In genomic region chr5:125203099-125203498, GRCm38 (mm10) we compare ENCODE assay signal across 8 mouse cellular contexts. TPM values are rescaled to one million over a fixed set of nuclear protein-coding genes. Genes with fewer than 3 reads are reported as not detected.
A peak's percentile ranks its signal among the peaks of the same experiment; 100 is the strongest.
DNase-seq lines count a peak whose midpoint lies in the region; ATAC-seq and TF ChIP-seq lines count a peak whose summit lies in the region.

No protein-coding gene starts in this region.

- 35% methylated on average over 7 of the region's 7 CpGs for WGBS in kidney, adult 2 months
- 3% methylated on average over 7 of the region's 7 CpGs for WGBS in hindbrain, embryonic 16.5 days
- 18% methylated on average over 7 of the region's 7 CpGs for WGBS in stomach, embryonic 15.5 days

- H3K9ac ChIP-seq in hindbrain, embryonic 16.5 days (ENCODE audit: low read depth, low read length), result peak overlapping the region; percentile 33
- H3K9ac ChIP-seq in stomach, embryonic 15.5 days, result no peak overlapping the region

- no peaks in the 10 kb centered on the region for H3K27me3 ChIP-seq in kidney, adult 2 months (replicated peaks; ENCODE audit: control insufficient read depth, insufficient read depth, low read length)
- H3K27me3 ChIP-seq in hindbrain, embryonic 16.5 days (replicated peaks; ENCODE audit: control insufficient read depth, insufficient read depth, low read length), result no peaks in the 10 kb centered on the region
- H3K27me3 ChIP-seq in stomach, embryonic 15.5 days (replicated peaks), result no peaks in the 10 kb centered on the region

- ATAC-seq in granulocyte monocyte progenitor cell, adult 5-6 weeks (replicated peaks; ENCODE audit: poor library complexity, severe bottlenecking), result 0 out of 2 replicates have a peak, but pooled peaks have one; percentile 20
- peak; percentile 86 for ATAC-seq in hindbrain, embryonic 16.5 days
- peak; percentile 60 for ATAC-seq in megakaryocyte progenitor cell, adult 5-6 weeks (replicated peaks; ENCODE audit: poor library complexity)
- ATAC-seq in stomach, embryonic 15.5 days (ENCODE audit: insufficient read depth, low FRiP score, low read depth), result 0 out of 2 replicates have a peak, but pooled peaks have one; percentile 21
- ATAC-seq in CD4-positive, CD25-positive, alpha-beta regulatory T cell, adult 4 months, result no peak

- H3K9me3 ChIP-seq in hindbrain, embryonic 16.5 days (ENCODE audit: control insufficient read depth, low read length), result no peaks in the 10 kb centered on the region
- no peaks in the 10 kb centered on the region for H3K9me3 ChIP-seq in stomach, embryonic 15.5 days

- TF ChIP-seq POLR2A in kidney, adult 2 months (IDR thresholded peaks at IDR 0.05; ENCODE audit: low read depth, low read length), result no peak

- no peak overlapping the region for H3K27ac ChIP-seq in kidney, adult 2 months (ENCODE audit: insufficient read depth, low read depth, low read length)
- peak overlapping the region; percentile 80 for H3K27ac ChIP-seq in hindbrain, embryonic 16.5 days (ENCODE audit: low read depth, low read length)
- H3K27ac ChIP-seq in stomach, embryonic 15.5 days, result no peak overlapping the region

- H3K4me1 ChIP-seq in kidney, adult 2 months (ENCODE audit: control insufficient read depth, insufficient read depth, low read length), result no peaks in the 10 kb centered on the region
- peaks cover 17% of the 10 kb centered on the region for H3K4me1 ChIP-seq in hindbrain, embryonic 16.5 days (ENCODE audit: control insufficient read depth, insufficient read depth, low read depth, low read length)
- peaks cover 11% of the 10 kb centered on the region; the same call in 1 of the 2 replicates for H3K4me1 ChIP-seq in stomach, embryonic 15.5 days

- no peak for TF ChIP-seq CTCF in kidney, adult 2 months (conservative IDR thresholded peaks at IDR 0.05; ENCODE audit: insufficient read depth, insufficient read length, low read depth, low read length)

- no peak overlapping the region for H3K4me3 ChIP-seq in kidney, adult 2 months (ENCODE audit: insufficient read depth, low read depth, low read length)
- no peak overlapping the region for H3K4me3 ChIP-seq in hindbrain, embryonic 16.5 days (ENCODE audit: low read length)
- no peak overlapping the region for H3K4me3 ChIP-seq in stomach, embryonic 15.5 days (replicated peaks)

- H3K36me3 ChIP-seq in kidney, adult 2 months (ENCODE audit: control insufficient read depth, insufficient read depth, low read length), result no peaks in the 10 kb centered on the region
- no peaks in the 10 kb centered on the region for H3K36me3 ChIP-seq in hindbrain, embryonic 16.5 days (ENCODE audit: control insufficient read depth, insufficient read depth, low read length)
- no peaks in the 10 kb centered on the region for H3K36me3 ChIP-seq in stomach, embryonic 15.5 days

- peak overlapping the region; percentile 8; the same call in 1 of the 2 replicates for H3K4me2 ChIP-seq in hindbrain, embryonic 16.5 days (ENCODE audit: low read length)
- no peak overlapping the region for H3K4me2 ChIP-seq in stomach, embryonic 15.5 days

- DNase-seq in kidney, adult 2 months, result peak; percentile 33
- no peak for DNase-seq in kidney, adult 9 months
- peak; percentile 80 for DNase-seq in cerebellum, adult 9-11 months

RNA-seq across cellular contexts. Expression of gene Ncor2, which starts 24.1 kb away (rescaled TPM):
- 32.0 and 38.8 TPM in 2 replicates for polyA plus RNA-seq in kidney, adult 2 months (2012; rRNA removed)
- 47.9 and 77.4 TPM in 2 replicates for total RNA-seq in granulocyte monocyte progenitor cell, adult 5-6 weeks (2014; fragmentation: Nextera tagmentation)
- total RNA-seq in granulocyte monocyte progenitor cell, adult 5-6 weeks (2017), result 5.3 and 11.8 TPM in 2 replicates
- polyA plus RNA-seq in hindbrain, embryonic 16.5 days (2015; fragmentation: Nextera tagmentation; extraction: Ambion mirVana), result 23.3 and 26.2 TPM in 2 replicates
- 50.1 and 57.3 TPM in 2 replicates for total RNA-seq in megakaryocyte progenitor cell, adult 5-6 weeks (2015)
- total RNA-seq in megakaryocyte progenitor cell, adult 5-6 weeks (2017), result 8.4 and 10.9 TPM in 2 replicates
- polyA plus RNA-seq in stomach, embryonic 15.5 days (2015; fragmentation: Nextera tagmentation; extraction: Ambion mirVana), result 26.7 and 32.5 TPM in 2 replicates
- 1 to 10 TPM; 4.0 to 6.1 TPM for polyA plus RNA-seq in CD4-positive, CD25-positive, alpha-beta regulatory T cell, adult 4 months (2017; shearing (Covaris generic))
